In genomic region chr4:123663688-123663965, GRCm38 (mm10) we compare ENCODE assay signal across 8 mouse cellular contexts. TPM values are rescaled to one million over a fixed set of nuclear protein-coding genes. Genes with fewer than 3 reads are reported as not detected.
DNase-seq lines count a peak whose midpoint lies in the region; ATAC-seq and TF ChIP-seq lines count a peak whose summit lies in the region.

No protein-coding gene starts in this region.

- peak overlapping the region; percentile 99 for H3K27ac ChIP-seq in forebrain, embryonic 13.5 days

- H3K4me2 ChIP-seq in forebrain, embryonic 13.5 days = peak overlapping the region; percentile 88

- H3K36me3 ChIP-seq in E14TG2a.4 (ENCODE audit: insufficient read depth, low read length) = peaks cover 35% of the 10 kb centered on the region
- no peaks in the 10 kb centered on the region for H3K36me3 ChIP-seq in forebrain, embryonic 13.5 days (ENCODE audit: poor library complexity, severe bottlenecking)

- no peak for ATAC-seq in CD4-positive, CD25-positive, alpha-beta regulatory T cell, adult 4 months
- ATAC-seq in forebrain, embryonic 13.5 days = no peak
- 0 out of 2 replicates have a peak, but pooled peaks have one; percentile 16 for ATAC-seq in megakaryocyte-erythroid progenitor cell, adult 5-6 weeks (replicated peaks; ENCODE audit: low FRiP score, low TSS enrichment, poor library complexity, severe bottlenecking)

- intact Hi-C loops in left cerebral cortex, postnatal 14 days (cut with DNase I) = no loop called here

- H3K9ac ChIP-seq in forebrain, embryonic 13.5 days = peak overlapping the region; percentile 99

- H3K4me1 ChIP-seq in E14TG2a.4 (replicated peaks; ENCODE audit: low read depth, low read length) = peaks cover 69% of the 10 kb centered on the region
- peaks cover 60% of the 10 kb centered on the region for H3K4me1 ChIP-seq in forebrain, embryonic 13.5 days

- no peaks in the 10 kb centered on the region for H3K27me3 ChIP-seq in E14TG2a.4 (ENCODE audit: insufficient read depth, low read length)
- H3K27me3 ChIP-seq in forebrain, embryonic 13.5 days = no peaks in the 10 kb centered on the region

- DNase-seq in CD4-positive, CD25-positive, alpha-beta regulatory T cell, adult 2 months (ENCODE audit: low read depth, low spot score) = peak; percentile 28
- DNase-seq in kidney, postnatal 10 days = peak; percentile 77
- DNase-seq in left cerebral cortex, postnatal 14 days (ENCODE audit: low spot score in 2 of 2) = no peak
- no peak for DNase-seq in frontal cortex, postnatal 25 days (ENCODE audit: low spot score in 2 of 2)

- no peaks in the 10 kb centered on the region for H3K9me3 ChIP-seq in E14TG2a.4 (ENCODE audit: low read length)
- no peaks in the 10 kb centered on the region for H3K9me3 ChIP-seq in forebrain, embryonic 13.5 days (replicated peaks)

- WGBS in forebrain, embryonic 13.5 days = 0% methylated on average over 12 of the region's 12 CpGs

- TF ChIP-seq CTCF in E14TG2a.4 (conservative IDR thresholded peaks at IDR 0.05; ENCODE audit: low read length) = no peak

- peak overlapping the region; percentile 89 for H3K4me3 ChIP-seq in E14TG2a.4 (replicated peaks; ENCODE audit: low read length)
- peak overlapping the region; percentile 92 for H3K4me3 ChIP-seq in forebrain, embryonic 13.5 days

RNA-seq across cellular contexts. Expression of gene Macf1, which starts 20.5 kb away (rescaled TPM):
- 100 to 1,000 TPM; 161 to 185 TPM for polyA plus RNA-seq in CD4-positive, CD25-positive, alpha-beta regulatory T cell, adult 4 months (2017; shearing (Covaris generic))
- 62.6 and 65.9 TPM in 2 replicates for polyA plus RNA-seq in forebrain, embryonic 13.5 days (2015; fragmentation: Nextera tagmentation; extraction: Ambion mirVana)
- total RNA-seq in megakaryocyte-erythroid progenitor cell, adult 5-6 weeks (2014; fragmentation: Nextera tagmentation) = 101 and 139 TPM in 2 replicates
- total RNA-seq in megakaryocyte-erythroid progenitor cell, adult 5-6 weeks (2017) = 111 and 173 TPM in 2 replicates
- 100 to 1,000 TPM; 211 to 227 TPM for total RNA-seq in left cerebral cortex, postnatal 14 days (2021)

RNA-seq across cellular contexts. Expression of gene Ndufs5, which starts 54.4 kb away (rescaled TPM):
- 100 to 1,000 TPM; 104 to 124 TPM for polyA plus RNA-seq in CD4-positive, CD25-positive, alpha-beta regulatory T cell, adult 4 months (2017; shearing (Covaris generic))
- polyA plus RNA-seq in forebrain, embryonic 13.5 days (2015; fragmentation: Nextera tagmentation; extraction: Ambion mirVana) = 352 and 406 TPM in 2 replicates
- total RNA-seq in megakaryocyte-erythroid progenitor cell, adult 5-6 weeks (2014; fragmentation: Nextera tagmentation) = 163 and 168 TPM in 2 replicates
- 121 and 189 TPM in 2 replicates for total RNA-seq in megakaryocyte-erythroid progenitor cell, adult 5-6 weeks (2017)
- total RNA-seq in left cerebral cortex, postnatal 14 days (2021) = 100 to 1,000 TPM; 187 to 196 TPM

Comparison
In these comparisons a context has a peak if more than half of its experiments do, and no peak if none do; other contexts are left out.
1. DNase-seq: peak in CD4-positive, CD25-positive, alpha-beta regulatory T cell, adult 2 months (single experiment) and kidney, postnatal 10 days (single experiment); none in left cerebral cortex, postnatal 14 days (0 of 2) and frontal cortex, postnatal 25 days (0 of 2).